Mouse (Mus musculus) forebrain, embryonic 12.5 days (tissue): ENCODE results near the gene Rtl4. TPM values are rescaled to one million over a fixed set of nuclear protein-coding genes. Genes with fewer than 3 reads are reported as not detected.

Source experiments
- ATAC-seq: fragments of 200-750 bp; cut with Nextera tagmentation; 2 replicates; pipeline ENCODE4 v1.8.0; 2017; ENCODE audit warnings: moderate TSS enrichment; ENCODE audit not compliant: low FRiP score
- H3K27ac ChIP-seq: fragments of 300-500 bp; sonication (generic); 2 replicates; pipeline ENCODE4 v1.5.1; 2016; ENCODE audit warnings: mild to moderate bottlenecking
- H3K27me3 ChIP-seq: fragments of 300-500 bp; sonication (generic); 2 replicates; pipeline ENCODE4 v1.6.1; 2016; ENCODE audit warnings: mild to moderate bottlenecking
- H3K36me3 ChIP-seq: fragments of 300-500 bp; sonication (generic); replicated peaks from 2 replicates; pipeline ENCODE4 v1.6.1; 2016; ENCODE audit warnings: mild to moderate bottlenecking
- H3K4me1 ChIP-seq: fragments of 300-500 bp; sonication (generic); 2 replicates; pipeline ENCODE4 v1.6.1; 2016
- H3K4me2 ChIP-seq: fragments of 300-500 bp; sonication (generic); 2 replicates; pipeline ENCODE4 v1.6.1; 2016; ENCODE audit warnings: mild to moderate bottlenecking, moderate library complexity
- H3K4me3 ChIP-seq: fragments of 300-500 bp; sonication (generic); replicated peaks from 2 replicates; pipeline ENCODE4 v1.5.1; 2016; ENCODE audit warnings: mild to moderate bottlenecking
- H3K9ac ChIP-seq: fragments of 300-500 bp; sonication (generic); 2 replicates; pipeline ENCODE4 v1.6.1; 2016; ENCODE audit warnings: mild to moderate bottlenecking
- H3K9me3 ChIP-seq: fragments of 300-500 bp; sonication (generic); 2 replicates; pipeline ENCODE4 v1.6.1; 2016
- WGBS: fragments of 180-500 bp; shearing (Covaris S2); methylation state at CpG from one replicate; pipeline ENCODE4 v1.1.7; 2016; 5-methylcytosine and 5-hydroxymethylcytosine counted together
- microRNA counts: library from miRNA; unstranded; fragments of <30 nt; microRNA quantifications from one replicate; lab custom pipeline; 2017
- microRNA-seq: library from miRNA; unstranded; fragments of <30 nt; microRNA quantifications from one replicate; pipeline ENCODE4, GENCODE M21; 2017
- polyA plus RNA-seq: library from polyadenylated mRNA; unstranded; fragments of >200 nt; fragmentation: Nextera tagmentation; extraction: Ambion mirVana; gene quantifications from 2 replicates; pipeline ENCODE4 v1.2.1, GENCODE M21; 2016

Gene Rtl4
- polyA plus RNA-seq, 1 experiment from 2014 or later, result 0.17 TPM

GRCm38 (mm10) chrX:145090360-145090759 lies 401.7 kb downstream of the Rtl4 start:
- Histone ChIP-seq H3K9me3 (no peaks in the 10 kb centered on the region), H3K4me1 (no peaks in the 10 kb centered on the region)
- 86% methylated on average over 3 of the region's 3 CpGs for WGBS

GRCm38 (mm10) chrX:145090964-145091363 lies 402.3 kb downstream of the Rtl4 start:
- H3K27ac ChIP-seq, result no peak overlapping the region
- H3K9ac ChIP-seq, result no peak overlapping the region
- WGBS, result 80% methylated on average over 2 of the region's 2 CpGs
- ATAC-seq, result no peak
- no peaks in the 10 kb centered on the region for H3K4me1 ChIP-seq
- no peaks in the 10 kb centered on the region for H3K27me3 ChIP-seq
- no peak overlapping the region for H3K4me2 ChIP-seq
- no peaks in the 10 kb centered on the region for H3K36me3 ChIP-seq
- H3K4me3 ChIP-seq, result no peak overlapping the region
- H3K9me3 ChIP-seq, result no peaks in the 10 kb centered on the region

More at GRCm38 (mm10) chrX:145090360-145090759, 401.7 kb downstream of the Rtl4 start:
- no peak for ATAC-seq
- Histone ChIP-seq H3K9ac (no peak overlapping the region), H3K4me3 (no peak overlapping the region), H3K27me3 (no peaks in the 10 kb centered on the region), H3K4me2 (no peak overlapping the region), H3K27ac (no peak overlapping the region), H3K36me3 (no peaks in the 10 kb centered on the region)

MicroRNAs within 50 kb of the gene (microRNA counts, 519-probe panel; counts per million panel counts)
- not detected for microRNA mmu-miR-3472 (lab: Ali Mortazavi, UCI)

Small RNAs within 50 kb of the gene (microRNA-seq; reads per million reads assigned to microRNA genes)
- not detected for gene Mir3472

Other genes with a start within 250 kb of the Rtl4 start
- not detected in 2 replicates for gene Trpc5os, start 232.3 kb upstream of the Rtl4 start, polyA plus RNA-seq
- gene Trpc5, start 727 bp upstream of the Rtl4 start, polyA plus RNA-seq, result 0.26 and 0.33 TPM in 2 replicates